Mouse (Mus musculus): Measurements from ENCODE around the gene Ak8. TPM values are rescaled to one million over a fixed set of nuclear protein-coding genes. Genes with fewer than 3 reads are reported as not detected.
A peak's percentile ranks its signal among the peaks of the same experiment; 100 is the strongest.

Ak8 gene
- polyA plus RNA-seq, 1 experiment from 2014 or later = 0.97 TPM

DNA sequence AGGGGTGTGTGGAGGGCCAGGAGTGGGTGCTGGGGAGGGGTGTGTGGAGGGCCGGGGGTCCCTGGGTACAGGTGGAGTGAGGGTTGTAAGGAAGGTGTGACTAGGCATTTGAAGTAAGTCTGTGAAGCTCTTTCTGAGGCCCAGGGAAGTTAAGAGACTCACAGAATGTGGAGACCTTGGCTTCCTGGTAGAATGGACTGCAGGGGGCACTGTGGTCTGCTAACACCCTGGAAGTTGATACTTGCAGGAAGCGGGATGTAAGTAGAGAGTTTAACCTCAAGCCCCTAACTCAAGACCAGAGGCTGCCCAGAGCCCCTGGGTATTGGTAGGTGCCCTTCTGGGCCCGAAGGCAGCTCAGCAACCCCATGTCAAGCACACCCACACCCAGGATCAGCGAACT lies 56.2 kb downstream of the Ak8 start:
- no peak overlapping the region for H3K4me3 ChIP-seq (ENCODE audit: low read depth, low read length)

GRCm38 (mm10) chr2:28759441-28759840 lies 59.5 kb downstream of the Ak8 start:
- ATAC-seq (replicated peaks; ENCODE audit: insufficient number of reproducible peaks, low FRiP score, low TSS enrichment, low read depth) = no peak
- 34% methylated on average over 4 of the region's 4 CpGs for WGBS

More for the DNA sequence above, 56.2 kb downstream of the Ak8 start:
- WGBS = 29% methylated on average over 4 of the region's 4 CpGs
- DNase-seq (ENCODE audit: low spot score) = peak; percentile 81
- H3K27me3 ChIP-seq (ENCODE audit: control insufficient read depth, insufficient read depth, low read length) = peaks cover 5% of the 10 kb centered on the region; the same call in 1 of the 2 replicates
- ATAC-seq (replicated peaks; ENCODE audit: insufficient number of reproducible peaks, low FRiP score, low TSS enrichment, low read depth) = no peak
- no peaks in the 10 kb centered on the region for H3K9me3 ChIP-seq (replicated peaks; ENCODE audit: control insufficient read depth, low read length)
- no peak overlapping the region for H3K9ac ChIP-seq (replicated peaks; ENCODE audit: low read length)
- H3K4me1 ChIP-seq (ENCODE audit: control insufficient read depth, insufficient read depth, low read length) = peaks cover 2% of the 10 kb centered on the region; the same call in 1 of the 2 replicates
- no peak overlapping the region for H3K27ac ChIP-seq (replicated peaks; ENCODE audit: low read depth, low read length)
- H3K4me2 ChIP-seq (ENCODE audit: low read depth, low read length) = no peak overlapping the region
- H3K36me3 ChIP-seq (replicated peaks; ENCODE audit: control insufficient read depth, insufficient read depth, low read depth, low read length) = no peaks in the 10 kb centered on the region

DNA sequence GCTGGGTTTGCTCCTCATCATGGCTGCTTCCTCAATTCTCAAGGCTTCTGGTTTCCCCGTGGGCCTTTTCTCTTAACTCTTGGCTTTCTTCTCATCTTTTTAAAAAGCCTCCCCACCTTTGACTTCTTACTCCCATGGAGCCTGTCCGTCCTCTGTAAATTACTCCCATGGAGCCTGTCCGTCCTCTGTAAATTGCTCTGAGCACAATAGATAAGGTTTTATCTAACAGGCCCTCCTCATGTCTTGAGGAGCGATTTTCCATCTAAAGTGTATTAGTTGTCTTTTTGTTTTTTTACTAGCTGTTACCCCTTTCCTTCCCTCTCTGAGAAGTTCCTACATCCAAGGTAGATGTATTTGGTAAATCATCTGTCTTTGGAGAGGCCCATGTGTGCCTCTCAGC lies 66.6 kb downstream of the Ak8 start:
- Histone ChIP-seq H3K27ac (replicated peaks; ENCODE audit: low read depth, low read length) (no peak overlapping the region), H3K36me3 (replicated peaks; ENCODE audit: control insufficient read depth, insufficient read depth, low read depth, low read length) (no peaks in the 10 kb centered on the region), H3K4me3 (ENCODE audit: low read depth, low read length) (no peak overlapping the region), H3K9me3 (replicated peaks; ENCODE audit: control insufficient read depth, low read length) (no peaks in the 10 kb centered on the region), H3K4me2 (ENCODE audit: low read depth, low read length) (no peak overlapping the region), H3K4me1 (ENCODE audit: control insufficient read depth, insufficient read depth, low read length) (no peaks in the 10 kb centered on the region), H3K9ac (replicated peaks; ENCODE audit: low read length) (no peak overlapping the region), H3K27me3 (ENCODE audit: control insufficient read depth, insufficient read depth, low read length) (no peaks in the 10 kb centered on the region)
- 82% methylated on average over 4 of the region's 4 CpGs for WGBS
- no peak for ATAC-seq (replicated peaks; ENCODE audit: insufficient number of reproducible peaks, low FRiP score, low TSS enrichment, low read depth)
- DNase-seq (ENCODE audit: low spot score) = no peak

More at GRCm38 (mm10) chr2:28759441-28759840, 59.5 kb downstream of the Ak8 start:
- no peak overlapping the region for H3K4me3 ChIP-seq (ENCODE audit: low read depth, low read length)
- no peaks in the 10 kb centered on the region for H3K36me3 ChIP-seq (replicated peaks; ENCODE audit: control insufficient read depth, insufficient read depth, low read depth, low read length)
- H3K4me2 ChIP-seq (ENCODE audit: low read depth, low read length) = no peak overlapping the region
- H3K27me3 ChIP-seq (ENCODE audit: control insufficient read depth, insufficient read depth, low read length) = no peaks in the 10 kb centered on the region
- no peaks in the 10 kb centered on the region for H3K4me1 ChIP-seq (ENCODE audit: control insufficient read depth, insufficient read depth, low read length)
- H3K9ac ChIP-seq (replicated peaks; ENCODE audit: low read length) = no peak overlapping the region
- no peaks in the 10 kb centered on the region for H3K9me3 ChIP-seq (replicated peaks; ENCODE audit: control insufficient read depth, low read length)
- DNase-seq (ENCODE audit: low spot score) = no peak
- H3K27ac ChIP-seq (replicated peaks; ENCODE audit: low read depth, low read length) = no peak overlapping the region

DNA sequence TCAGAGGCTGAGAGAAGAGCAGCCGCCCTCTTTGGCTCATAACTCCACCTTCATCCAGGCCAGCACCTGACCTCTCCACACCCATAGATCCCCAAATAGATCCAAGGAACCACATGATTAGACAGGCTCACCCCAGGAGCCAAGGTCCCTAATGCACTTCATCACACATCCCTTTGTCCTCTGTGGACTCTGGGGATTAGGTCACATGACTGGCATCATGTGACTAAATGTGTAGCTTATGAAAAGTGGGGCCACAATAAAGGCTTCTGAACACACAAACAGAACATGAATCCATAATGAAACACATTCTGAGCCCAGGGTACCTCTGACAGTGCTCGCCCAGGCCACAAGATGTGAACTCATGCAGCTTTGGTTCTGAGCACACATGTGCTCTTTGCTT lies 67.1 kb downstream of the Ak8 start:
- H3K9me3 ChIP-seq (replicated peaks; ENCODE audit: control insufficient read depth, low read length) = no peaks in the 10 kb centered on the region
- no peaks in the 10 kb centered on the region for H3K27me3 ChIP-seq (ENCODE audit: control insufficient read depth, insufficient read depth, low read length)
- no peaks in the 10 kb centered on the region for H3K4me1 ChIP-seq (ENCODE audit: control insufficient read depth, insufficient read depth, low read length)
- no peak for DNase-seq (ENCODE audit: low spot score)
- H3K4me3 ChIP-seq (ENCODE audit: low read depth, low read length) = no peak overlapping the region
- no peak overlapping the region for H3K27ac ChIP-seq (replicated peaks; ENCODE audit: low read depth, low read length)
- no peak for ATAC-seq (replicated peaks; ENCODE audit: insufficient number of reproducible peaks, low FRiP score, low TSS enrichment, low read depth)
- H3K36me3 ChIP-seq (replicated peaks; ENCODE audit: control insufficient read depth, insufficient read depth, low read depth, low read length) = no peaks in the 10 kb centered on the region
- H3K9ac ChIP-seq (replicated peaks; ENCODE audit: low read length) = no peak overlapping the region
- 78% methylated on average over 2 of the region's 2 CpGs for WGBS
- H3K4me2 ChIP-seq (ENCODE audit: low read depth, low read length) = no peak overlapping the region

- DNase-seq (ENCODE audit: low spot score) (no peak), ATAC-seq (replicated peaks; ENCODE audit: insufficient number of reproducible peaks, low FRiP score, low TSS enrichment, low read depth) (no peak)
- H3K27me3 ChIP-seq (ENCODE audit: control insufficient read depth, insufficient read depth, low read length) = no peaks in the 10 kb centered on the region
- H3K4me2 ChIP-seq (ENCODE audit: low read depth, low read length) = no peak overlapping the region
- WGBS = 71% methylated on average over 5 of the region's 5 CpGs
- no peak overlapping the region for H3K9ac ChIP-seq (replicated peaks; ENCODE audit: low read length)
- no peak overlapping the region for H3K4me3 ChIP-seq (ENCODE audit: low read depth, low read length)
- no peak overlapping the region for H3K27ac ChIP-seq (replicated peaks; ENCODE audit: low read depth, low read length)
- no peaks in the 10 kb centered on the region for H3K9me3 ChIP-seq (replicated peaks; ENCODE audit: control insufficient read depth, low read length)
- H3K4me1 ChIP-seq (ENCODE audit: control insufficient read depth, insufficient read depth, low read length) = no peaks in the 10 kb centered on the region
- H3K36me3 ChIP-seq (replicated peaks; ENCODE audit: control insufficient read depth, insufficient read depth, low read depth, low read length) = no peaks in the 10 kb centered on the region
Measured at GRCm38 (mm10) chr2:28770697-28771096, 70.7 kb downstream of the Ak8 start.

GRCm38 (mm10) chr2:28774073-28774472 lies 74.1 kb downstream of the Ak8 start:
- WGBS = 57% methylated on average over 8 of the region's 8 CpGs
- Histone ChIP-seq H3K9me3 (replicated peaks; ENCODE audit: control insufficient read depth, low read length) (no peaks in the 10 kb centered on the region), H3K36me3 (replicated peaks; ENCODE audit: control insufficient read depth, insufficient read depth, low read depth, low read length) (no peaks in the 10 kb centered on the region), H3K27me3 (ENCODE audit: control insufficient read depth, insufficient read depth, low read length) (no peaks in the 10 kb centered on the region), H3K4me3 (ENCODE audit: low read depth, low read length) (no peak overlapping the region), H3K27ac (replicated peaks; ENCODE audit: low read depth, low read length) (no peak overlapping the region), H3K9ac (replicated peaks; ENCODE audit: low read length) (no peak overlapping the region), H3K4me1 (ENCODE audit: control insufficient read depth, insufficient read depth, low read length) (no peaks in the 10 kb centered on the region), H3K4me2 (ENCODE audit: low read depth, low read length) (no peak overlapping the region)
- ATAC-seq (replicated peaks; ENCODE audit: insufficient number of reproducible peaks, low FRiP score, low TSS enrichment, low read depth) (no peak), DNase-seq (ENCODE audit: low spot score) (no peak)

GRCm38 (mm10) chr2:28776728-28777127 lies 76.8 kb downstream of the Ak8 start:
- H3K4me3 ChIP-seq (ENCODE audit: low read depth, low read length) = no peak overlapping the region
- no peaks in the 10 kb centered on the region for H3K27me3 ChIP-seq (ENCODE audit: control insufficient read depth, insufficient read depth, low read length)
- no peaks in the 10 kb centered on the region for H3K4me1 ChIP-seq (ENCODE audit: control insufficient read depth, insufficient read depth, low read length)
- no peaks in the 10 kb centered on the region for H3K9me3 ChIP-seq (replicated peaks; ENCODE audit: control insufficient read depth, low read length)
- no peak overlapping the region for H3K9ac ChIP-seq (replicated peaks; ENCODE audit: low read length)
- whole genome bisulfite sequencing = 51% methylated on average over 2 of the region's 2 CpGs
- no peak overlapping the region for H3K4me2 ChIP-seq (ENCODE audit: low read depth, low read length)
- DNase-seq (ENCODE audit: low spot score) = no peak
- no peak for ATAC-seq (replicated peaks; ENCODE audit: insufficient number of reproducible peaks, low FRiP score, low TSS enrichment, low read depth)
- H3K27ac ChIP-seq (replicated peaks; ENCODE audit: low read depth, low read length) = no peak overlapping the region
- no peaks in the 10 kb centered on the region for H3K36me3 ChIP-seq (replicated peaks; ENCODE audit: control insufficient read depth, insufficient read depth, low read depth, low read length)

- H3K27me3 ChIP-seq (ENCODE audit: control insufficient read depth, insufficient read depth, low read length) = no peaks in the 10 kb centered on the region
- no peak overlapping the region for H3K27ac ChIP-seq (replicated peaks; ENCODE audit: low read depth, low read length)
- ATAC-seq (replicated peaks; ENCODE audit: insufficient number of reproducible peaks, low FRiP score, low TSS enrichment, low read depth) = no peak
- no peak overlapping the region for H3K4me3 ChIP-seq (ENCODE audit: low read depth, low read length)
- H3K9me3 ChIP-seq (replicated peaks; ENCODE audit: control insufficient read depth, low read length) = no peaks in the 10 kb centered on the region
- H3K4me2 ChIP-seq (ENCODE audit: low read depth, low read length) = no peak overlapping the region
- no peak for DNase-seq (ENCODE audit: low spot score)
- no peaks in the 10 kb centered on the region for H3K4me1 ChIP-seq (ENCODE audit: control insufficient read depth, insufficient read depth, low read length)
- H3K9ac ChIP-seq (replicated peaks; ENCODE audit: low read length) = no peak overlapping the region
- H3K36me3 ChIP-seq (replicated peaks; ENCODE audit: control insufficient read depth, insufficient read depth, low read depth, low read length) = no peaks in the 10 kb centered on the region
- 58% methylated on average over 16 of the region's 16 CpGs for WGBS
Measured at GRCm38 (mm10) chr2:28780001-28780782, 80.2 kb downstream of the Ak8 start.
